Mouse (Mus musculus) liver, adult 2 months (tissue): ENCODE results near the gene Bst2. TPM values are rescaled to one million over a fixed set of nuclear protein-coding genes. Genes with fewer than 3 reads are reported as not detected.

ENCODE experiments used
- DNase-seq: peaks from one replicate; pipeline ENCODE4 v3.0.0-alpha.2; 2011; ENCODE audit warnings: low read depth, low spot score; ENCODE audit errors: extremely low read depth
- H3K27ac ChIP-seq: fragments of 200-500 bp; replicated peaks from 2 replicates; pipeline ENCODE4 v1.5.1; 2012; ENCODE audit warnings: low read depth, mild to moderate bottlenecking, control low read depth, inconsistent platforms, low read length; ENCODE audit not compliant: insufficient read depth
- H3K27me3 ChIP-seq: fragments of 200-500 bp; 2 replicates; pipeline ENCODE4 v1.6.1; 2012; ENCODE audit warnings: mild to moderate bottlenecking, moderate library complexity, low read length, inconsistent platforms; ENCODE audit not compliant: control insufficient read depth, insufficient read depth
- H3K36me3 ChIP-seq: fragments of 200-500 bp; 2 replicates; pipeline ENCODE4 v1.6.1; 2012; ENCODE audit warnings: low read length, inconsistent platforms; ENCODE audit not compliant: control insufficient read depth, insufficient read depth
- H3K4me1 ChIP-seq: fragments of 200-500 bp; 2 replicates; pipeline ENCODE4 v1.6.1; 2011; ENCODE audit warnings: low read length; ENCODE audit not compliant: control insufficient read depth, insufficient read depth
- H3K4me3 ChIP-seq: fragments of 200-500 bp; 2 replicates; pipeline ENCODE4 v1.5.1; 2011; ENCODE audit warnings: low read depth, mild to moderate bottlenecking, control low read depth, low read length, moderate library complexity; ENCODE audit not compliant: insufficient read depth
- H3K79me2 ChIP-seq: fragments of 200-500 bp; 2 replicates; pipeline ENCODE4 v1.6.1; 2012; ENCODE audit warnings: inconsistent platforms, mild to moderate bottlenecking, low read length, moderate library complexity; ENCODE audit not compliant: control insufficient read depth, insufficient read depth
- H3K9ac ChIP-seq: fragments of 200-500 bp; 2 replicates; pipeline ENCODE4 v1.6.1; 2012; ENCODE audit warnings: low read depth, mild to moderate bottlenecking, control low read depth, inconsistent platforms, low read length
- CTCF ChIP-seq: fragments of 200-500 bp; IDR thresholded peaks from 2 replicates; pipeline ENCODE4 v1.5.1; 2011; ENCODE audit warnings: low read depth, low read length, control low read depth
- POLR2A ChIP-seq: fragments of 200-500 bp; IDR thresholded peaks from 2 replicates; pipeline ENCODE4 v1.6.1; 2011; ENCODE audit warnings: low read length, control low read depth; ENCODE audit not compliant: insufficient read depth; ENCODE audit errors: extremely low read depth
- WGBS: fragments of 180-500 bp; shearing (Covaris S2); methylation state at CpG from one replicate; pipeline ENCODE4 v1.1.7; 2018; 5-methylcytosine and 5-hydroxymethylcytosine counted together
- polyA plus RNA-seq: library from polyadenylated mRNA; depleted of rRNA; stranded (reverse); fragments of >200 nt; gene quantifications from 2 replicates; pipeline ENCODE4 v1.2.3, GENCODE M21; 2012
- total RNA-seq: library from RNA; depleted of rRNA; stranded (reverse); fragments of >200 nt; gene quantifications from 2 replicates; pipeline ENCODE4 v1.2.3, GENCODE M21; 2014

Gene Bst2
- total and polyA plus RNA-seq, 2 experiments = 678 to 871 TPM

- H3K4me3 ChIP-seq = peak overlapping the region; percentile 67
- H3K36me3 ChIP-seq = no peaks in the 10 kb centered on the region
- no peaks in the 10 kb centered on the region for H3K27me3 ChIP-seq
- DNase-seq = peak; percentile 90
- peaks cover 4% of the 10 kb centered on the region; the same call in 1 of the 2 replicates for H3K4me1 ChIP-seq
- 0 out of 2 replicates have a peak, but pooled peaks cover 2% of the 10 kb centered on the region for H3K79me2 ChIP-seq
- peak overlapping the region; percentile 82 for H3K27ac ChIP-seq
- peak overlapping the region; percentile 76 for H3K9ac ChIP-seq
- WGBS = 4% methylated on average over 51 of the region's 51 CpGs
- TF ChIP-seq CTCF (no peak), POLR2A (0 out of 2 replicates have a peak, but pooled peaks have one; percentile 32)
Observed at GRCm38 (mm10) chr8:71569366-71570290, 32.4 kb upstream of the Bst2 start.

GRCm38 (mm10) chr8:71568941-71569340 lies 31.7 kb upstream of the Bst2 start:
- peaks cover 4% of the 10 kb centered on the region; the same call in 1 of the 2 replicates for H3K4me1 ChIP-seq
- no peak for DNase-seq
- no peaks in the 10 kb centered on the region for H3K79me2 ChIP-seq
- peak overlapping the region; percentile 67; the same call in 1 of the 2 replicates for H3K4me3 ChIP-seq
- H3K36me3 ChIP-seq = no peaks in the 10 kb centered on the region
- H3K27ac ChIP-seq = peak overlapping the region; percentile 82; the same call in 1 of the 2 replicates
- H3K9ac ChIP-seq = no peak overlapping the region; the same call in 1 of the 2 replicates
- no peak for TF ChIP-seq CTCF
- no peak for TF ChIP-seq POLR2A
- WGBS = 43% methylated on average over 6 of the region's 6 CpGs
- H3K27me3 ChIP-seq = no peaks in the 10 kb centered on the region

- Histone ChIP-seq H3K27ac (peak within 1 kb of the TSS; percentile 82), H3K4me1 (peaks cover 4% of the 10 kb centered on the region; the same call in 1 of the 2 replicates), H3K36me3 (no peaks in the 10 kb centered on the region), H3K9ac (peak within 1 kb of the TSS; percentile 76), H3K4me3 (peak within 1 kb of the TSS; percentile 67), H3K79me2 (no peaks in the 10 kb centered on the region), H3K27me3 (no peaks in the 10 kb centered on the region)
- TF ChIP-seq POLR2A (no peak), CTCF (no peak)
- DNase-seq = peak; percentile 40
- 19% methylated on average over 13 of the region's 13 CpGs for WGBS
Observed at GRCm38 (mm10) chr8:71568387-71568937, 31.2 kb upstream of the Bst2 start, which contains the start of gene Slc27a1. Slc27a1 (plus strand) TSS chr8:71568882.

GRCm38 (mm10) chr8:71567587-71567986 lies 30.3 kb upstream of the Bst2 start:
- no peaks in the 10 kb centered on the region for H3K36me3 ChIP-seq
- H3K27me3 ChIP-seq = 0 out of 2 replicates have a peak, but pooled peaks cover 1% of the 10 kb centered on the region
- H3K9ac ChIP-seq = no peak overlapping the region
- 88% methylated on average over 7 of the region's 7 CpGs for WGBS
- no peak for DNase-seq
- H3K4me3 ChIP-seq = no peak overlapping the region
- peaks cover 4% of the 10 kb centered on the region; the same call in 1 of the 2 replicates for H3K4me1 ChIP-seq
- TF ChIP-seq CTCF = no peak
- H3K27ac ChIP-seq = no peak overlapping the region; the same call in 1 of the 2 replicates
- no peaks in the 10 kb centered on the region for H3K79me2 ChIP-seq

GRCm38 (mm10) chr8:71566501-71566900 lies 29.2 kb upstream of the Bst2 start, which contains the start of gene Nxnl1:
Nxnl1 (minus strand) TSS chr8:71566601.
- TF ChIP-seq POLR2A (no peak), CTCF (no peak)
- H3K27ac ChIP-seq = no peak within 1 kb of the TSS
- H3K27me3 ChIP-seq = 0 out of 2 replicates have a peak, but pooled peaks cover 5% of the 10 kb centered on the region
- no peak within 1 kb of the TSS for H3K4me3 ChIP-seq
- peaks cover 4% of the 10 kb centered on the region; the same call in 1 of the 2 replicates for H3K4me1 ChIP-seq
- no peaks in the 10 kb centered on the region for H3K36me3 ChIP-seq
- 85% methylated on average over 3 of the region's 3 CpGs for WGBS
- no peaks in the 10 kb centered on the region for H3K79me2 ChIP-seq
- no peak for DNase-seq
- no peak within 1 kb of the TSS for H3K9ac ChIP-seq
